Mouse (Mus musculus): Measurements from ENCODE around the gene Dnase1l2.
"Not testable (repeated sequence)": the region's sequence is repeated elsewhere in the genome, so short reads cannot be mapped to it uniquely, and the experiment has no call there.

The Dnase1l2 gene

DNA sequence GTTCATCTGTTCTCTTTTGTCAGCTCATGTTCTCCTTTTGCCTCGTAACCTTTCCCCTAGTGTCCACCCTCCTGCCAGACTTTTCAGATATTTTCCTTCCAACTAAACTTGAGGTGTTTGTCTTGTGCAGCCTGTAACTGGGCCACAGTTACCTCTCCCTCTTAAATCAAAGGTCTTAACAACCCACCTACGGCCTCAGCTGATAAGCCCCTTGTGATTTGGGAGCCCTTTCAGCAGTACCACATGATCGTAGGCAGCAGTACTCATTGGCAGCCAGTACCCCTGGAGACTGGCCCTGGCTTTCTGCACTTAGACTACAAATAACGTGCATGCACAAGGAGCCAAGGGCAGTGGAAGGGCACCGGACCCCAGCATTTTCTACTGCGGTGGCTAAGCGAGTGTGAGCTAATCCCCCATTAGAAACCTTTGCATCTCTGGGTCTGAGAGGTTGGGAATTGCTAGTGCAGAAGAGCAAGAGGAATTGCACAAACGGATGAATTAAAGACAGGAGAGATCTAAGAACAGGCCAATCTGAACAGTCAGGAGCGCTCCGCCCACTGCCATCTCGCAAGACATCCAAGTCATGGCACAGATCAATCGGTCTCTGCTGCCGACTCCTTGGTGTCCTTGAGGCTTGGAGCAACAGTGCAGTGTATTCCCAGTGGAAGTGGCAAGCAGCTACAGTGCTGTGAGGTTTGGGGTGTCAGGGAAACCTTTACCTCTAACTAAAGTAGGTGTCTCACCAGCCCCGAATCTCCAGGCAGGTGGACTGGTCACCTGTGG, 13.5 kb downstream of the Dnase1l2 start:
- peak in 1 of 2 experiments; percentile 40 for DNase-seq (ENCODE audit: low spot score in 2 of 2)

DNA sequence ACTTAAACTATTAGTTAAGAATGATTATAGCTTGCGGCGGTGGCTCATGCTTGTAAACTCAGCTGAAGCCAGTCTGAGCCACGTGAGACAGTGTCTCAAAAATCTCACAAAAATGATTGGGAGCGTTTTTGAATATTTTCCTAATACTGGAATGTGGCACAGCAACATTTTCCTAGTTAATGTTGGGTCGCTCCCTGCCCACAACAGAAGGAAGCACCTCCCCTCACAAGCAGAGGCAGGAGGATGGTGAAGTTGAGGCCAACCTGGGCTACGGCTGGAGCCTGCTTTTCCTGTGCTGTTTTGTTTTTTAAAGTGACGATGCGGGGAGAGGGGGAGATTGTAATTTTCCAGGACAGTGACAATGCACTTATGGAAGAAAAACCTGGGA, 15.7 kb downstream of the Dnase1l2 start:
- no peak for DNase-seq (ENCODE audit: low spot score in 2 of 2)

DNA sequence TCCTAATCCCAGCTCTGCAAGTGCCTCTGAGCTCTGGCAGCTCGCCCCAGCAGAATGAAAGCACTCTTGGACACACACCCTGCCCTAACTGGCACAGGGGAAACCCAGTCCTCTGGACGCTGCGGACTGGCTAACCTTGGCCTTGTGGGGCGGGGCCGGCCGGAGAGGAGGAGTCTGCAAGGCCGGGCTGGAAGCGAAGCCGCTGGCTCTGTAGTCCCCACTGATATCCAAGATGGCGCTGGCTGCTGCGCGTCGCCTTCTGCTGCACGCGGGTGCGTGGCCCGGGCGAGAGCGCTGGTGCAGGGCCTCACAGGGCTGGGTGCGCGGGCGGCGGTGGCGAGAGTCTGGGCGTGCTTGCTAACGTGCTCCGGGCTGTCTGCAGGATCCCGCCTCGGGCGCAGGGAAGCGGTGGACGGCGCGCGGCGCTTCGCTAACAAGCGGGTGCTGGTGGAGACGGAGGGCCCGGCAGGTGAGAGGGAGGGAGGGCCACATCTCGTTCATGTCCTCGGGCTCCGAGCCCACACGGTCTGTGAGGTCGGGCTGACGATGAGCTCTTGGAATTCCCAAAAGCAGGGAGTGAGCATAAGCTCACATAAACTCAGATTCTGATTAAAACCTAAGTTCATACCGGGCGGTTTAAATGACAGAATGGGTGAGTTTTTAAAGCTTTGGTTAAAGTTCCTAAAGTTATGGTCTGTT, 16.3 kb downstream of the Dnase1l2 start, which contains the start of gene Eci1:
Gene Eci1, plus strand, starts transcription at position 171 of the 699 bp plus-strand sequence.
- DNase-seq (ENCODE audit: low spot score in 2 of 2): peak; percentile 95 to 97

DNA sequence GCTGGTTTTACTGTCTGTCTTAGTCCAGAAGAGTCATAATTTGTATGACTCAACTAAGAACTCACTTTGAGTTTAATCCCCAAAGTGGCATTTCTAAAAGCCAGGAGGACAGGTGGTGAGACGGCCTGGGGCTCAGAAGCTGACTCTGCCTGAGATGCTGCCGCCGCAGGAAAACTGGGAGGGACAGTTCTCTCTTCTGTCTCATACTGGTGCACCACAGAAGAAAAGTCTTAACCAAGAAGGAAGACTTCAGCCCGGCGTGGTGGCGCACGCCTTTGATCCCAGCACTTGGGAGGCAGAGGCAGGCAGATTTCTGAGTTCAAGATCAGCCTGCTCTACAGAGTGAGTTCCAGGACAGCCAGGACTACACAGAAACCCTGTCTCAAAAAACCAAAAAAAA, 17.0 kb downstream of the Dnase1l2 start:
- no peak for DNase-seq (ENCODE audit: low spot score in 2 of 2)

DNA sequence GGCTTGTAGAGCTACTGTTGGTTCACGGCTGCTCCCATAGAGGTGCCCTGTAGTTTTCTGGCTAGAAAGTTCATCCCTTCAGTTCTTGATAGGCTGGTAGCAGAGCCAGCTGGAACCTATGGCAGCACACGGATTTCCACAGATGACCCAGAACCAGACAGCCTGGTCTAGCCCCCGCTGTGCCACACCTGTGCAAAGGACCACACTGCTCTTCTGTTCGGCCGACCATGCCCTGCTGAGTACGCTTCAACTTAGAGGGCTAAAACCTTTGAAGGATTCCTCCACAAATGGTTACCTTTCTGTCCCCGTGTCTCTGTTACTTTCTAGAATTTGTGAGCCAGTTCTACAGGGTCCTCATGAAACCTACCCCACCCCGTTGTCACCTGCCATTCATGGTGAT, 17.6 kb downstream of the Dnase1l2 start:
- not testable (repeated sequence) for DNase-seq (ENCODE audit: low spot score in 2 of 2)

DNA sequence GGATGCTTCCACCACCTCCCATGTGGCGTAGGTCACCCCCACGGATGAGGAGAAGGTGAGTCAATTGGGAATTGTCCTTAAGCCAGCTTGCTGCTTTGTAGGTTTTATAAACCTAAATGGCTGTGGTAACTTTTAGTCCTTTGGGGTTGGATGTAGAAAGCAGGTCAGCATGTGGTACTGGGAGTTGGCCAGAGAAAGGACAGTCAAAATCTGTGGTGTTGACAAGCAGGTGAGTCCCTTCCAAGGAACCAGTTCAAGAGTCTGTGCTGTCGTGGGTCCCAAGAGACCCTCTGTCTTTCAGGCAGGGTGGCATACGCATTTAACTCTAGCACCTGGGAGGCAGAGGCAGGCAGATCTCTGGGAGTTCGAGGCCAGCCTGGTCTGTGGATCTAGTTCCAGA, 18.4 kb downstream of the Dnase1l2 start:
- no peak for DNase-seq (ENCODE audit: low spot score in 2 of 2)

DNA sequence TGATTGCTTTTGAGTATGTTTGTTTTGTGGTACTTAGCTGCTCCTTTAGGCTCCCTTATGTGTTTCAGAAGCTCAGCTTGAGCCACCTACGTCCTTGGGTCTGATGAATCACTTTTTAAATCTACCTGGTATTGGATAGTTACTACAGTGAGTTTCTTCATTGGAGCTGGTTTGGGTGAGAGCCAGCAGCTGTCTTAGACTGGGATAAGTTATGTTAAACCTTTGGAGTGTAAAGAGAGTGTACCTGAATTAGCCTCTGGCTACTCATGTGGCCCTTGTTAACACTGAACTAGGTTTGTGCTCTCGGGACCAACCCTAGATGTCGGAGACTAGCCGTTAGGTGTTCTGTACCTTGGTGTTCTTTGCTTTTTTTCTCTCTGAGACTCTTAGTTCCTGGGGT, 19.8 kb downstream of the Dnase1l2 start:
- no peak for DNase-seq (ENCODE audit: low spot score in 2 of 2)

DNA sequence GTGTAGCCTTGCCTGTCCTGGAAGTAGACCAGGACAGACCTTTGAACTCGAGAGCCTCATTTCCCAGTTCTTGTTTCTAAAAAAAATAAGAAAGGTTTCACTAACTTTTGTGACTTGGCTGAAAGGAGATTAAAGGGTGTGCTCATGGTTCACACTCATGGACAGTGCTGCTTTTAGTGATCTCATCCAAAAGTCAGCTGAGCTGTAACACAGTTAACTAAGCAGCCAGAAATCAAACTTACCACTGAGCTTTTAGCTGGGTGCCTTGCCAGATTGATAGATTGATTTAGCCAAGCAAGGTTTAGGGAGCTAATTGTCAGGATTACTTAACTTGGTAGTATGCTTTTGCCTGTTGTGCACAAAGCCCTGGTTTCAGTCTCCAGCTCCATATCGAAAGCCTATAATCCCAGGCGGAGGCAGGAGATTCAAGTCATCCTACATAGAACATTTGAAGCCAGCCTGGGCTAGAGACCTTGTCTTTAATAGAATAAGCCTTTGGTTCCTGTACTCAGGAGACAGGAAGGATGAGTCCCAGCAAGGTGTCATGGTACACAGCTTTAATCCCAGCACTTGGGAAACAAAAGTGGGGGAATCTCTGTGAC, 26.8 kb downstream of the Dnase1l2 start:
- DNase-seq (ENCODE audit: low spot score in 2 of 2): no peak

DNA sequence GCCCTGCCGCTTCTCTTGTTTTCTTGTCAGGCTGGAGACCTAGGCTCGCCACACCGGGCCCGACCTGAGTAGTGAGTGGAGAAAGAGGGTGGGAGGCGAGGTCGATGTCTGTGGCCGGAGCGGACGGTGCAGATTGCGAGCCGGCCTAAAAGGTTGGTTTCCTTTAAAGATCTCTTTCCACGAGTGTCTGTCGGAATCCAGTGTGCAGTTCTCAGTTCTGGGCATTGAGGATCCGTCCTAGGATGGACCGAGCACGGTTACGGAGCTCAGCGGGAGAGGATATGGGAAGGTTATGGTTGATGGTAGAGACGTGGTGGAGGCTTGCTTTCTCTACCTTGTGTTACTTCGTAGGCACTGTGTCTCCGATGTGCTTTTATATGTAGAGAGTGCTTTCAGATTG, 27.9 kb downstream of the Dnase1l2 start:
- DNase-seq (ENCODE audit: low spot score in 2 of 2): no peak

DNA sequence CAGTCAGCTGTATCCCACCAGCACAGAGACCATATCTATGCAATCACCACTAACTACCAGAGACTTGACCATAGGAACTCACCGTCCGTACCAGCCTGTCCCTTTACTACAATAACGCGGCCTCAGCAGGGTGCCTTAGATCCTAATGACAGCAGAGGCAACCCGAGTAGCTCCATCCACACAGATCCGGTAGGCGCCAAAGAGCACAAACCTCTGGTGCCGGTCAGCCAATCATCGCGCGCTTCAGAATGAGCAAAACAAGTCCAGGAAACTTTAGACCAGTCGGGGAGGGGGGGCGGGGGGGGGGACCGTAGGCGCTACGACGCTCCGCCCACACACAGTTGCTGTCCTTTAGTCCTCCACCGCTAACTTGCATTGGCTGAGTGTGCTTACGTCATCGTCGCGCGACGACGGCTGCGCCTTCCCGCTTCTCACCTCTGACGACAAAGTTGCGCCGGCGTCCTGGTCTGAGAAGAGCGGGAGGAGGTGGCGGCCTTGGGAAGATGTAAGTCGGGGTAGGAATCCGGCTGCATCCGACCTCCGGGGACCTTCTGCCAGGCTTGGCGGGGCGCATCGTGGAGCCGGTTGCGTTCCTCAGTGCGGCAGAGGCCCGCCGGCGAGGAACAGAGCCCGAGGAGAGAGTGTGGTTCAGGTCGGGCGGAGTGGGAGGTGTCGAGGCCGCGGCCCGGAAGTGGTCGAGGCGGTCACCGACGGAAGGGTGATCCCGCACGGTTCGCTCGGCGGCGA, 28.5 kb downstream of the Dnase1l2 start, which contains the start of gene Rnps1:
Gene Rnps1, plus strand, starts transcription at position 336 of the 747 bp plus-strand sequence.
- peak; percentile 88 to 91 for DNase-seq (ENCODE audit: low spot score in 2 of 2)

DNA sequence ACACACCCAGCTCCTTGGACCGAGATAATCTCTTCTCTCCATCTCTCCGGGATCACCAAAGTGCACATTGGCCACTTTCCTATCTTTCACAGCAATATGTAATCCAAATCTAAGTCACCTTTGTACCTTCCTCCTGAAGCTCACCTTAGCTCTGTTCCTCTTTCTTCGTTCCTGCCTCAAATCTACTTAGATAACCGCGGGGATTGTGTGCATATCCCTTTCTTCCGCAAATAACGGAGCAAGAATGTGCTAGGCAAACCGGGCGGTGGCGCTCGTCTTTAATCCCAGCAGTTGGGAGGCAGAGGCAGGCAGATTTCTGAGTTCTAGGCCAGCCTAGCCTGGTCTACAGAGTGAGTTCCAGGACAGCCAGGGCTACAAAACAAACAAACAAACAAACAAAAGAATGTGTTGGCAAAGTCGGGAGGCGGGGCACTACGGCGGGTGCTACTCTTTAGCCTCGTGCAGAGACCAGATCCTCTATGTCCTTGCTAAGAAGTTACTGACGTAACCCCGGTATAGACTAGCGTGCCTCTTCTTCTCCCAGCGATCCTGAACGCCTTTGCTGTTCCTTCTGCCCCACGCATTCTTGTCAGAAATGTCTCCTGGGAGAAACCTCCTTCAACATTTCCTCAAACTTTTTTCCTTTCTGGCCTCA, 29.2 kb downstream of the Dnase1l2 start:
- DNase-seq (ENCODE audit: low spot score in 2 of 2): no peak

DNA sequence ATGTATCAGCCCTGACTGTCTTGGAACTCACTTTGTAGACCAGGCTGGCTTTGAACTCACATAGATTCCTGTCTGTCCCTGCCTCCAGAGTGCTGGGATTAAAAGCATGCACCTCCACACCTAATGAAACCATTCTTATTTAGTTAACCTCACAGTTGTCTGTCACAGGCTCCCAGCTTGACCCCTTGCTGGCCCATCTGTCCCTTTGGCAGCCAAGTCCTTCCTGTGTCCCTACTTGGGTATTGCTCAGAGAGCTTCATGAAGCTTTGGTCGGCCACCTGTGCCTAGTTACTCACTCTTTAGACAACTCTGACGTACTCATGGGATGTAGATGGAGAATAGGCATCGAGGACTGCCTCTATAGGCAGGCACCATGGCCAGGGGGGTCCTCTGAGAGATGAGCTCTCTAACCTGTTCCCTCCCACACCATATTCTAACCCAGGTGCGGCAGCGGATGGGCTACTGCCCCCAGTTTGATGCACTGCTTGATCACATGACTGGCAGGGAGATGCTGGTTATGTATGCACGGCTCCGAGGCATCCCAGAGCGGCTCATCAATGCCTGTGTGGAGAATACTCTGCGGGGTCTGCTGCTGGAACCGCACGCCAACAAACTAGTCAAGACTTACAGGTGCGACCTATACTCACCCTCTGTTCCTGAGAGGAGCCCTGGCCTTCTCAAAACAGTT, 35.6 kb downstream of the Dnase1l2 start:
- DNase-seq (ENCODE audit: low spot score in 2 of 2): no peak

DNA sequence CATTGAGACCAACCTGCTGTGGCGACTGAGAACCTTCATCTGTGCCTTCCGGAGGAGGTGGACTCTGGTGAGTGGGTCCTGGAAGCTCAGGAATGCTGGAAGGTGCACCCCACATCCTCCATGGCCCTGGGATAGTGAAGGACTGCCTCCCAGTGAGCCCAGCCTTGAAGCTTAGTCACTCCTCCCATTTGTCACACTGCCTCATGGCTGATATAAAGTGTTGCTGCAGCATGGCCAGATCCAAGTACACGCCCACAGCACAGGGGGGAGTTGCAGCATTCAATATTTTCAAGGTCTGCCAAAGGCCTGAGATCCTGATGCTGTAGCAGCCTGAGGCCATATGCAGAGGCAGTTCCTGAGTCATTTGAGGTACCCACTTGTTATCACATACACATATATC, 40.5 kb downstream of the Dnase1l2 start:
- no peak for DNase-seq (ENCODE audit: low spot score in 2 of 2)

DNA sequence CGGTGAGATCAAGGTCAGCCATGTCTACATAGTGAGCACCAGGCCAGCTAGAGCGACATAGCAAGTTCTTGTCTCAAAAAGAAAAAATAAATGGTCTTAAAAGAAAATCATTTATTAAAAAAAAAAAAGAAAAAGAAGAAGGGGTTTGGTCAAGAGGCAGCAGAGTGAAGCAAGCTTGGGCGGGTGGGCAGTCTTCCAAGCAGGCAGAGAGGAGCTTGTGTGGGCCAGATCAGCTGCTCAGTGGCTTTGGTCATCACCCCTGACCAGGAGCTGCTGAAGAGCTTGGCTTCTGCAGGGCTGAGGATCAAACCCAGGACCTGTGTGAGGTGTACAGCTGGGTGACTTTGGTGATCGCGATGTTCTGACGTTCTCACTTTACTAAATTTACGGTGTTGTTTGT, 48.4 kb downstream of the Dnase1l2 start:
- DNase-seq (ENCODE audit: low spot score in 2 of 2): peak in 1 of 2 experiments; percentile 53

DNA sequence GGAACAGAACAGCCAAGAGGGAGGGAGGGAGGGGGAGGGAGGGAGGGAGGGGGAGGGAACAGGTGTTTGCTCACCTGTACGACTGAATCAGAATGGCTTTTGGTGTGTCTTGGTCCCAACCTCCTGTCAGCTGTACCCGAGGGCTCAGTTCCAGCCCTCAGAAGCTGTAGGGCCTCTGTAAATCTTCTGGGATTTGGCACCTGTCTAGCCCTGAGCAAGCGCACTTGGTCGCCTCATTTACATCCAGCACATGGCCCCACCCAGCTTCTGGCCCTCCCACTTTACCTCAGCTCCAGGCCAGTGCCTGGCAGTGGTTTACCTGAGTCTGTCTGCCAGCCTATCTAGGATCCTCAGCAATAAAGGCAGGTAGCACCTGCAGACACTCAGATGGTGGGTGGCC, 49.4 kb downstream of the Dnase1l2 start:
- DNase-seq (ENCODE audit: low spot score in 2 of 2): no peak

DNA sequence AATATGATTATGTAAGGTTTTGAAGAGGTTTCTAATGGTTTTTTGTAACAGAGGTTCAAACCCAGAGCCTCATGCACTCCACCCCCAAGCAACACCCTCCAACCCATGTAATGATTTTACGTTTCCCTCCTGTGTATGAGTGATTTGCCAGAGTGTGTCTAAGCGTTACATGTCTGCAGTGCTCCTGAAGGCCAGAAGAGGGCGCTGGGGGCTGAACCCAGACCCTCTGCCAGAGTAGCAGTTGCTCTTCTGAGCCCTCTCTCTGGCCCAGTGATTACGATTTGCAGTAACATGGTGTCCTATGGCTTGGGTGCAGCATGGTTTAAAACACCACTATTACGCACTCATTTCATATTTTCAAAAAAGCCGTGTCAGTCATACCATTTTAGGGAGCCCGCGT, 51.8 kb downstream of the Dnase1l2 start:
- DNase-seq (ENCODE audit: low spot score in 2 of 2): no peak
